Mouse (Mus musculus) E14TG2a.4 (cell line): ENCODE results near the gene Vmn2r85.

Experiments used
- CTCF ChIP-seq: conservative IDR thresholded peaks from 2 replicates; pipeline ENCODE4 v1.5.1; 2014; ENCODE audit warnings: low read length
- POU5F1 ChIP-seq: IDR thresholded peaks from 2 replicates; pipeline ENCODE4 v1.6.1; 2014; ENCODE audit warnings: low read length, borderline replicate concordance

GRCm38 (mm10) chr10:130420401-130420800 is 9.1 kb downstream of the Vmn2r85 start:
- TF ChIP-seq CTCF, result no peak
- no peak for TF ChIP-seq POU5F1
